Mouse (Mus musculus): Measurements from ENCODE around the gene Uba5.

Gene Uba5

GRCm38 (mm10) chr9:104063244-104063961 lies 469 bp upstream of the Uba5 start, which contains the start of gene Acad11:
Gene Acad11 (plus strand): TSS chr9:104063377.
- peak; percentile 87 for DNase-seq (ENCODE audit: low read depth, low spot score)

DNA sequence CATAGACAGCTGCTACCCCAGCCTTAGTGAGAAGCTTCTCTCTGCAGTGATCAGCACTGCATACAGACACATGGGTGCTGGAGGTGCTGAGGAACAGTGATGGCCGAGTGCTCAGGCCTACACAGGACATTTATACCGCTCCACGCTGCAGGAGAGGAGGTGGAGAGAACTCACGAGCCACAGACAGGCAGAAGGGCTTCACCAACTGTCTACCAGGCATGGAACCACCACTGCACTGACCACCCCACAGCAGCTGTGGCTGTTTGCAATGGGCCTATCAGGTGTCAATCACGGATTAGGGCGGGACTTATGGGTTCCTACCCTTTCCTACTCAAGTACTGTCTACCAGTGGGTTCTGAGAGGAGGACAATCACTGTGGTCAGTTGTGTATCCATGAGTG lies 11.9 kb downstream of the Uba5 start:
- no peak for DNase-seq (ENCODE audit: low read depth, low spot score)

GRCm38 (mm10) chr9:104043676-104044075 lies 19.3 kb downstream of the Uba5 start:
- DNase-seq (ENCODE audit: low read depth, low spot score): no peak

DNA sequence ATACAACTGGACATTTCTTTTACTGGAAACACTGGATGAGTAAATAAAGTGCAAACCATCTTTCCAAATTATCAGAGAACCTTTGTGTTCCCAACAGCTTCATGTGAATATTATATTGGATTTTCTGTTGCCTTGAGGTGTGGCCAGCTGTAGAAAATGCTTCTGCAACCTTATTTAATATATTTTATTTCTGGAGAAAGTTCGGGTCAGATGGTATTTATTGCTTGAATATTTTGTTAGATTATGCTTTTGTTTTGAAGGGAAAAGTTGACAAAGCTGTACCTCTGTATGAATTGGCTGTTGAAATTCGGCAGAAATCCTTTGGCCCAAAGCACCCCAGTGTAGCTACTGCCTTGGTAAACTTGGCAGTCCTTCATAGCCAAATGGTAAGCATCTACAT lies 22.6 kb downstream of the Uba5 start, which contains the start of gene Gm28305:
Gene Gm28305 (plus strand): TSS at position 301 of the 400 bp plus-strand sequence.
- no peak for DNase-seq (ENCODE audit: low read depth, low spot score)

GRCm38 (mm10) chr9:104039742-104040141 lies 23.2 kb downstream of the Uba5 start:
- no peak for DNase-seq (ENCODE audit: low read depth, low spot score)

DNA sequence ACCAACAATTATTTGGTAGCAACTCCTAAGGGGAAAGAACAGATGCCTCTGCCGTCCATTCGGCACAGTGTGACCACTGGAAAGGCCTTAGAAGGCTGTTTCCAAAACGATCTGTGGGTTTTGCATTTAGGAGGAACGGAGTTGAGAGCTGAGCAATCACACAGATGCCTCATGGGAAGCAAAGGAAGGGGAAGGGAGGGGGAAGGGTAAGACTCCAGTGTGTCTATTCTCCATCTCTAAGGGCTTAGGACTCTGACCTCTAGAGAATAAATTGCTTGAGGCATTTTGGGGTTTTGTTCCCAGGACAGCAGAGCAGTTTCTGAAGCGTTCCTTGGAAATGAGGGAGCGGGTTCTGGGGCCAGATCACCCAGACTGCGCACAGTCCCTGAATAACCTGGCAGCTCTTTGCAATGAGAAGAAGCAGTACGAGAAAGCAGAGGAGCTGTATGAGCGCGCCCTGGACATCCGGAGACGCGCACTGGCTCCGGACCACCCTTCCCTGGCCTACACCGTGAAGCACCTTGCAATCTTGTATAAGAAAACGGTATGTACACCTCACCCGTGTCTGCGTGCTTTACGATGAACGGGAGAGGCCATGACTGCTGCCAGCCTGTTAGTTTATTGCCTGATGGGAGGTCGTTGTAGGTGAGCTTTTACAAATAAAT lies 23.8 kb downstream of the Uba5 start:
- DNase-seq (ENCODE audit: low read depth, low spot score): no peak

- no peak for DNase-seq (ENCODE audit: low read depth, low spot score)
Observed at GRCm38 (mm10) chr9:104038266-104038665, 24.7 kb downstream of the Uba5 start.

DNA sequence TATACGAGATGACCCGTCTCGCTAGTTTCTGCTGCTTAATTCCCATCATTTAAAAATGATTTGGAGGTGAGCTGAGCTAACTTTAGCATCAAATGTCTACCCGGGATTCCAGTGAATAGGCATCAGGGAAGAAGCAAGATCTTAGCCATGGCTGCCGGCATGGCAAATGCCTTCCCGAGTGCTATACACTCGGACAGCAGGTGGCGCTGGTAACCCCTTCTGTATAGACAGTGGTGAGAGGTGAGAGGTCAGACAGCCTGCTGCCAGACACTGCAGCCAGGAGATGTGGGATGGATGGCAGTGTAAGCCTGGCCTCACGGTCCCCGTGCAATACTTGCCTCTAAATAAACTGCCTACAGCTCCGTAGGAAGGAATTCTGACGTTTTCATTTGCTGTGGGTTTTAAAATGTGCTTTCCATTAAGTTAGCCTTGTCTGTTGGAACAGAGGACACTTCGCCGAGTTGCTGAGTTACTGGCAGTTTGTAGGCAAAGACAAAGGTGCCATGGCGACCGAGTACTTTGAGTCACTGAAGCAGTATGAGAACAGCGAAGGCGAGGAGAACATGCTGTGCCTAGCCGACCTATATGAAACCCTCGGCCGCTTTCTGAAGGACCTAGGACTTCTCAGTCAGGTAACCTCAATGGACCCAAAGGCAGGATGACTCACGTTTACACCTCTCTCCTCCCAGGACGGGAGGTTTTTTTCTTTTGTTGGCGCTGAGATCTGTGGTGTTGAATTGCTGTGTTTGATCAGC lies 27.5 kb downstream of the Uba5 start:
- DNase-seq (ENCODE audit: low read depth, low spot score): no peak

DNA sequence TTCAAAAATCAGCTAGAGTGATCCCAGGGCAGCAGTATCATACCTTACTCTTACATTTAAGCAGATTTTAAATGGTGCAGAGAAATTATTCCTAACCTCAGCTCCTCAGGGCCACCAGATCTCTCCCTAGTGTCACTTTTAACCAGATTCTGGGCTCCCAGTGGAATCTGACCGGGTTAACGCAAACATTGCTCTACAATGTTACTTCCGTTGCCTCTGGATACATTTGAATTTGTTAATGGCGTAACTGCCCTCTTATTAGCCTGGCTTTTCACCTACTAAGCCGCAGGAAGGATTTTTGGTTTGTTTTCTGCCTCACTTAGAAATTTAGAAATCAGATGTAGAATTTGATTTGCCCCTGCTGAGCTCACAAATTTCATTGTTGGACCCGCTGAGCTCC lies 28.2 kb downstream of the Uba5 start:
- DNase-seq (ENCODE audit: low read depth, low spot score): no peak

DNA sequence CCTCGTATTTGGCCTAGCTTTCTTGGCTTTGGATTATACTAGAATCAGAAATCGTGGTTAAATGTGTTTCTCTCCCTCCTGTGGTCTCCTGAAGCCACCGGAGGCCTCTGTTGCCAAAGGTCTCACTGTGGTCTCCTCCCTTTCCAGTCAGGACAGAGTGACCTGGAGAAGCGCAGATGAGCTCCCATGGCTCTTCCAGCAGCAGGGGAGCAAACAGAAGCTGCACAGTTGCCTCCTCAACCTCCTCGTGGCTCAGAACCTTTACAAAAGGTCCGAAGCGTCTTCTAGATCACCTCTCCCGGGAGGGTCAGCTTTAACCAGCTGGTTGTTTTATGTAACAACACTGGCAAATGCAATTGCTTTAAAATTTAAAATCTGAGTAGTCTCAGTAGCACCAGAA lies 28.7 kb downstream of the Uba5 start:
- DNase-seq (ENCODE audit: low read depth, low spot score): no peak

DNA sequence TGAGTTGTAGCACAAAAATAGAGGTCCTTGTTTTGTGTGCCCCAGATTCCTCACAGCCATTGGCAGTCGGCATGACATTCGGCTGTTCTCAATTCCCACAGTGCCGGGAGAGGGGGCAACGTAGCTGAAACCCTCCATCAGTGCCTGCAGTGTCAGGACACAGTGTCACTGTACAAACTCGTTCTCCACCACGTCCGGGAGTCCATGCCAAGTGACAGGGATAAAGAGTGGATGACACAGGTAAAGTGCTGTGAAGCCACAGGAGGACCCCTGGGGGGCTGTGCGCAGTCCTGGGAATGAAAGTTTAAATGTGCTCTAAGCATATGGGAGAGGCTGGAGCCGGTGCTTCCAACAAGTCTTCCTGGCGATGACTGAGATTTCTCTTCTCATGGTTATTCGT lies 33.1 kb downstream of the Uba5 start:
- DNase-seq (ENCODE audit: low read depth, low spot score): no peak

GRCm38 (mm10) chr9:104027186-104027585 lies 35.7 kb downstream of the Uba5 start:
- no peak for DNase-seq (ENCODE audit: low read depth, low spot score)

GRCm38 (mm10) chr9:104021026-104021425 lies 41.9 kb downstream of the Uba5 start:
- DNase-seq (ENCODE audit: low read depth, low spot score): no peak

DNA sequence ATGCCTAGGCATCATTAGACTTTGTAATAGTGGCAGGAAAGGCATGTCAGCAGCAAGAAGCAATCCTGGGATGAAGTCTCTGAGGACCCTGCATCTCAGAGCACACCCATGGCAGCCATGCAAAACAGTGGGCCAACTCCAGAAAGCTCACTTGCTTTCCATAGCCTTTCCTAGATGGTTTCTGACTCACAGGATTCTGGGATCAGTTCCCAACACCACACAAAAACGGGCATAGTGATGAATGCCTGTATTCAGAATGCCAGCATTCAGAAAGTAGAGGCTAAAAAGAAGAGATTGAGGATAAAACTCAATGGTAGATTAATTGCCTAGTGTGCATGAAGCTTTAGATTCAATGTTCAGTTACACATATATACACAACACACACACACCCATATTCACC lies 48.4 kb downstream of the Uba5 start:
- DNase-seq (ENCODE audit: low read depth, low spot score): no peak

- peak; percentile 68 for DNase-seq (ENCODE audit: low read depth, low spot score)
Observed at GRCm38 (mm10) chr9:104002913-104003330, 60.0 kb downstream of the Uba5 start.

- DNase-seq (ENCODE audit: low read depth, low spot score): peak; percentile 99
Observed at GRCm38 (mm10) chr9:104001921-104002859, 60.7 kb downstream of the Uba5 start, which contains the start of gene Nphp3. Gene Nphp3 (plus strand): TSS chr9:104002544.

- no peak for DNase-seq (ENCODE audit: low read depth, low spot score)
Observed at GRCm38 (mm10) chr9:104000601-104001000, 62.3 kb downstream of the Uba5 start.
